Mouse (Mus musculus) cortical plate, adult 2 months (tissue): ENCODE measurements at regions not wholly inside any gene's neighbourhood (a gene's known extent, or its start where the extent isn't known, plus 50 kb on each side); places are given as distances from the start of the nearest gene placed in this dataset.

Experiments used
- CTCF ChIP-seq: fragments of 200-500 bp; IDR thresholded peaks from 2 replicates; pipeline ENCODE4 v1.5.1; 2011; ENCODE audit warnings: mild to moderate bottlenecking, control low read depth, low read length; ENCODE audit not compliant: insufficient read depth; ENCODE audit errors: extremely low read depth
- POLR2A ChIP-seq: fragments of 200-500 bp; IDR thresholded peaks from 2 replicates; pipeline ENCODE4 v1.6.1; 2011; ENCODE audit warnings: mild to moderate bottlenecking, low read length, control low read depth; ENCODE audit not compliant: insufficient read depth; ENCODE audit errors: extremely low read depth

- no peak for TF ChIP-seq POLR2A
- TF ChIP-seq CTCF, result no peak
Measured at GRCm38 (mm10) chr4:46276851-46277581, 66.4 kb upstream of the Foxe1 start.
